Mouse (Mus musculus) forebrain, postnatal 0 days (tissue): ENCODE measurements around the gene Atp2b2. TPM values are rescaled to one million over a fixed set of nuclear protein-coding genes. Genes with fewer than 3 reads are reported as not detected.
A peak's percentile ranks its signal among the peaks of the same experiment; 100 is the strongest.

Experiments
- ATAC-seq: fragments of 200-750 bp; cut with Nextera tagmentation; 2 replicates; pipeline ENCODE4 v1.8.0; 2017; ENCODE audit warnings: mild to moderate bottlenecking, moderate library complexity
- DNase-seq: peaks from one replicate; pipeline ENCODE4 v3.0.0-alpha.2; 2015
- H3K27ac ChIP-seq: fragments of 300-500 bp; sonication (generic); 2 replicates; pipeline ENCODE4 v1.5.1; 2014; ENCODE audit warnings: low read depth, mild to moderate bottlenecking, antibody characterized with exemption, low read length, moderate library complexity, mixed read lengths
- H3K27me3 ChIP-seq: fragments of 300-500 bp; sonication (generic); 2 replicates; pipeline ENCODE4 v1.6.1; 2014; ENCODE audit warnings: mild to moderate bottlenecking, low read length, mixed read lengths; ENCODE audit not compliant: insufficient read depth
- H3K36me3 ChIP-seq: fragments of 300-500 bp; sonication (generic); 2 replicates; pipeline ENCODE4 v1.6.1; 2014; ENCODE audit warnings: mild to moderate bottlenecking, moderate library complexity; ENCODE audit not compliant: insufficient read depth
- H3K4me1 ChIP-seq: fragments of 300-500 bp; sonication (generic); 2 replicates; pipeline ENCODE4 v1.6.1; 2014; ENCODE audit warnings: antibody characterized with exemption; ENCODE audit not compliant: insufficient read depth
- H3K4me2 ChIP-seq: fragments of 300-500 bp; sonication (generic); 2 replicates; pipeline ENCODE4 v1.6.1; 2014; ENCODE audit warnings: low read depth, mild to moderate bottlenecking, moderate library complexity
- H3K4me3 ChIP-seq: fragments of 300-500 bp; sonication (generic); 2 replicates; pipeline ENCODE4 v1.5.1; 2014; ENCODE audit warnings: low read depth, low read length, mixed read lengths
- H3K9ac ChIP-seq: fragments of 300-500 bp; sonication (generic); 2 replicates; pipeline ENCODE4 v1.6.1; 2014; ENCODE audit warnings: mild to moderate bottlenecking
- H3K9me3 ChIP-seq: fragments of 300-500 bp; sonication (generic); 2 replicates; pipeline ENCODE4 v1.6.1; 2016; ENCODE audit warnings: low read length
- CTCF ChIP-seq: sonication (generic); IDR thresholded peaks from 2 replicates; pipeline ENCODE4 v1.5.1; 2016; ENCODE audit warnings: antibody characterized with exemption, control low read depth, low read depth
- WGBS: fragments of 180-500 bp; shearing (Covaris S2); extraction: QIAGEN DNeasy Blood & Tissue Kit; methylation state at CpG from one replicate; pipeline ENCODE4 v1.1.7; 2014; 5-methylcytosine and 5-hydroxymethylcytosine counted together
- polyA plus RNA-seq: library from polyadenylated mRNA; unstranded; fragments of >200 nt; fragmentation: Nextera tagmentation; extraction: Ambion mirVana; gene quantifications from 2 replicates; pipeline ENCODE4 v1.2.1, GENCODE M21; 2015
- total RNA-seq: library from RNA; depleted of rRNA; stranded (reverse); fragments of >200 nt; gene quantifications from 2 replicates; pipeline ENCODE4 v1.2.3, GENCODE M21; 2014

The Atp2b2 gene
- total and polyA plus RNA-seq, 2 experiments from 2014 or later: 37.8 to 65.1 TPM

DNA sequence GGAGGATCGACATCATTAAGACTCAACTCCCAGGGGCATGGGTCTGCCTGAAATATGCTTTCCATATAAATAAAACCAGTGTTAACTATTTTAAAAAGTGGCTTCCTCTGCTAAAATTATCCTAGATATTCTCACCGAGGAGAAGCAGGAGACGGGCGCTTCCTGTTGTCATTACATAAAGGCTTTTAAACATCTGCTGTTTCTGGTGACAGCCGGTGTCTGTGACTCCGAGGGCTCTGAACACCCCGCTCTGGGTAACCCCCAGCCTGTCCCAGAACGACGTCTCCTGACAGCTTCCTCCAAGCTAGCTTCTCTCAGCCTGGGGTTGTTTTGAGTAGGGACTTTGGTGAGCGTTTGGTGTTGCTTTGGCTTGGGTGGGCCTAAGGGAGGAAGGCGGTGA, 273.6 kb downstream of the Atp2b2 start:
- Histone ChIP-seq H3K4me3 (no peak overlapping the region), H3K27me3 (no peaks in the 10 kb centered on the region), H3K4me1 (no peaks in the 10 kb centered on the region), H3K9me3 (no peaks in the 10 kb centered on the region), H3K27ac (no peak overlapping the region), H3K4me2 (no peak overlapping the region), H3K36me3 (peaks cover 79% of the 10 kb centered on the region), H3K9ac (no peak overlapping the region)
- 70% methylated on average over 11 of the region's 11 CpGs for WGBS
- no peak for TF ChIP-seq CTCF
- ATAC-seq (no peak), DNase-seq (no peak)

DNA sequence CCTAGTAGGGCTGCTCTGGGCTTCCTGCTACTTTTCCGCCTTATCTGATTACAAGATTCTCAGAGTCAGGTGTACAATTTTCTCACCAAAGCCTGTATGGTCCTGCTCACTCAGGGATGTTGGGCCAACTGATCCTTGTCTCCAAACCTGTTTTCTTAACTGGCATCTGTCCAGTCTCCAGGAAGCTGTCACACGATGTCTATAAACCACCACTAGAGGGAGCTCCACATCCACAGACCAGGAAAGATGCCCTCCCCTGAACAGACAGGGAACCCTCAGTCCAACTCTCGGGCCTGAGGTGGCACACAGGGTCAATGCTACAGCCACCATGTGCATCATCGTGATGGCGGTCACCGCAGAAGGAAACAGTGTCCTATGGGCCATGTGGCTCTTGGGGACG, 280.8 kb downstream of the Atp2b2 start:
- Histone ChIP-seq H3K27ac (no peak overlapping the region), H3K36me3 (peaks cover 86% of the 10 kb centered on the region), H3K4me2 (no peak overlapping the region), H3K27me3 (no peaks in the 10 kb centered on the region), H3K9ac (no peak overlapping the region), H3K4me3 (no peak overlapping the region), H3K9me3 (no peaks in the 10 kb centered on the region), H3K4me1 (no peaks in the 10 kb centered on the region)
- DNase-seq (peak; percentile 87), ATAC-seq (peak; percentile 68)
- peak; percentile 98 for TF ChIP-seq CTCF
- WGBS: 23% methylated on average over 7 of the region's 7 CpGs

DNA sequence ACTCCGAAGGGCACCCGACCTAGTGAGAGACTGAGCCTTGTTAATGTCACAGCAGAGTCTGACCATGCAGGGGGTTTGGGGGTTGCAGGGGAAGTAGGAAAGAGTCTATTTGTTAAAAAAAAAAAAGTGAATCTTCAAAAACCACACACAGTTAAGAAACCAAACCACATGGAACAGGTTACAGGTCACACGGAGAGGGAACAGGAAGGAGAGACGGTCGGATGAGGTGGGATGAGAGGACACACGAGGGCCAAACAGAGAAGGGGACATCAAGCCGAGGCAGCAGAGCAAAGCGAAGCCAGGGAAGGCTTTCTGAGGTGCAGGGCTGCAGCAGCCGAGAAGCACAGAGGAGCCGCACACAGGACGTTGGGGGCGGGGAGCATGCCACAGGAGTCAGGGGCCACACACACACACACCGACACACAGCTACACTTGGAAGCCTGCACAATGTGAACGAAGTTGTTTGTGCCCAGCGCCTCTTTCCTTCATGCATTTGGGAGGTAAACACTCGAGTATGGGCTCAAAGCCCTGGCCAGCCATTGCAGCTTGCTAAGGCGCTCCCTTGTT, 293.2 kb downstream of the Atp2b2 start:
- peaks cover 49% of the 10 kb centered on the region for H3K36me3 ChIP-seq
- no peaks in the 10 kb centered on the region for H3K4me1 ChIP-seq
- no peak for TF ChIP-seq CTCF
- H3K4me2 ChIP-seq: no peak overlapping the region
- H3K9ac ChIP-seq: no peak overlapping the region
- no peak overlapping the region for H3K27ac ChIP-seq
- ATAC-seq (no peak), DNase-seq (no peak)
- no peak overlapping the region for H3K4me3 ChIP-seq
- H3K27me3 ChIP-seq: no peaks in the 10 kb centered on the region
- no peaks in the 10 kb centered on the region for H3K9me3 ChIP-seq
- 67% methylated on average over 17 of the region's 17 CpGs for WGBS

DNA sequence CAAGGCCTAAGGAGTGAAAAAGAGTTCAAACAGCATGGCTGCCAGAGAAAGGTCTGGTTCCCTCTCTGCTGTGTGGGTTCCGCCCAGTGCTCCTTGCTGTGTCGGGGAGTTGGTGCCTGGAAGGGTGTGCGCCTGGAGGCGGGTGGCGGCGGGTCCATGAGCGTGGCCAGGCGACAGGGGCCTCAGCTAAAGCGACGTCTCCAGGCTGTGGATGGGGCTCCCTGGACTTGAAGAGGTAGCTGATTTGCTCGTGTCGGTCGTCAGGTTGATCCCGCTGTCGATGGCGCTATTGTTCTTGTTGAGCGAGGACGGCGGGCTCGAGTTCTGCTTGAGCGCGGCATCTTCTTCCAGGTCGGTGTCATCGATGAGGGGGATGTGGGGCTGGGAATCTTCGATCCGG, 294.1 kb downstream of the Atp2b2 start:
- no peak overlapping the region for H3K4me2 ChIP-seq
- no peak for TF ChIP-seq CTCF
- ATAC-seq (no peak), DNase-seq (no peak)
- no peak overlapping the region for H3K4me3 ChIP-seq
- H3K36me3 ChIP-seq: peaks cover 43% of the 10 kb centered on the region
- H3K9ac ChIP-seq: no peak overlapping the region
- no peaks in the 10 kb centered on the region for H3K27me3 ChIP-seq
- no peaks in the 10 kb centered on the region for H3K4me1 ChIP-seq
- H3K9me3 ChIP-seq: no peaks in the 10 kb centered on the region
- 39% methylated on average over 26 of the region's 26 CpGs for WGBS
- H3K27ac ChIP-seq: no peak overlapping the region

DNA sequence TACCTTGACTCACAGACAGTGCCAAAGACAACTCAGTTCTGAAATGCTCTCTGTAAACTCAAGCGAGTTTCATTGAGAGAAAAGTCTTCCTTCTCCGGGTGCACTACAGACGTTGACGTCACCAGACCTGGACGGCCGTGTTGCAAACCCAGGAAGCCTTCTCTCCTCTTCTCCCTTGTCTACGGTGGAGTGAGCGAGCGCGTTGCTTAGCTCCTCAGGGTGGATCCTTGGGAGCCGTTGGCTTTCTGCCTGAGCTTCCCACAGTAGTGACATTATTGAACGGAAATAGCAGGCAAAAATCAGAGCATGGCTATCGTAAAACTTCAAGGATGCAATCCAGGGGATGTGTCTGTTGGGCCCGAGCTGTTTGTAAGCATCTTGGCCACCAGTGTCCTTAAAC, 295.1 kb downstream of the Atp2b2 start:
- WGBS: 85% methylated on average over 14 of the region's 14 CpGs
- ATAC-seq (no peak), DNase-seq (no peak)
- TF ChIP-seq CTCF: no peak
- Histone ChIP-seq H3K9ac (no peak overlapping the region), H3K4me1 (no peaks in the 10 kb centered on the region), H3K27ac (no peak overlapping the region), H3K4me2 (no peak overlapping the region), H3K9me3 (no peaks in the 10 kb centered on the region), H3K4me3 (no peak overlapping the region), H3K36me3 (peaks cover 34% of the 10 kb centered on the region), H3K27me3 (no peaks in the 10 kb centered on the region)

DNA sequence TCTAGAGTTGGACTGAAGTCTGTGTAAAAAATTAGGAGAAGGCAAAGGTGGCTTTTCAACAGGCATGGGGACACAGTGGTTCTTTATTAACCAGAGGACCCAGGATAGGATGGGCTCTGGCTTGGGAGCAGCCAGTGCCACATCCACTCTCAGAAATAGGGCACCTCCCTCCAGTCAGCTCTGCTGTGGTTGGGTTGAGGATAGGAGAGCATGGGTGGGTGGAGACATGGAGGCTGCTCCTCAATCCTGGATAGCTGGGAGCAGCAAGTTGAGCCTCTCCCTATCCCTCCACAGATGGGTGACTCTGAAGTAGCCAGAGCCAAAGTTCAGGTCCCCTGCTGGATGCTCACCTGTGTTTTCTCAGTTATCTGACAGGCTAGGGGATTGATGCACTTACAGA, 297.3 kb downstream of the Atp2b2 start:
- no peak for TF ChIP-seq CTCF
- H3K27ac ChIP-seq: no peak overlapping the region
- no peak overlapping the region for H3K4me3 ChIP-seq
- peaks cover 16% of the 10 kb centered on the region for H3K36me3 ChIP-seq
- H3K27me3 ChIP-seq: no peaks in the 10 kb centered on the region
- DNase-seq (no peak), ATAC-seq (no peak)
- no peak overlapping the region for H3K4me2 ChIP-seq
- H3K4me1 ChIP-seq: 0 out of 2 replicates have a peak, but pooled peaks cover 5% of the 10 kb centered on the region
- no peaks in the 10 kb centered on the region for H3K9me3 ChIP-seq
- no peak overlapping the region for H3K9ac ChIP-seq

DNA sequence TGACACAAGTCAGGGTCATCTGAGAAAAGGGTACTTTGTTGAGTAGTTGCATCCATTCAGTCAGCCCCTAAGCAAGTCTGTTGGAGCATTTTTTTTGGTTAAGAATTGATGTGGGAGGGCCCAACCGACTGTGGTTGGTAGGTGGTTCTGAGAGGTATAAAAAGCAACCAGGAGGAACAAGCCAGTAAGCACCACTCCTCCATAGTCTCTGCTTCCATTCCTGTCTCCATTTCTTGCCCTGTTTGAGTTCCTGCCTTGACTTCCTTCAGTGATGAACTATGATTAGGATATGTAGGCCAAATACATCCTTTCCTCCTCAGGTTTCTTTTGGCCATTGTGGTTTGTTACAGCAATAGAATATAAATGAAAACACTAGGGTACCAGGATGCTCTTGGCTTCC, 299.3 kb downstream of the Atp2b2 start:
- H3K9me3 ChIP-seq: no peaks in the 10 kb centered on the region
- 53% methylated on average over 1 of the region's 1 CpGs for WGBS
- peaks cover 11% of the 10 kb centered on the region for H3K36me3 ChIP-seq
- DNase-seq (no peak), ATAC-seq (no peak)
- no peak overlapping the region for H3K9ac ChIP-seq
- H3K4me2 ChIP-seq: no peak overlapping the region
- TF ChIP-seq CTCF: no peak
- peaks cover 11% of the 10 kb centered on the region for H3K4me1 ChIP-seq
- no peak overlapping the region for H3K4me3 ChIP-seq
- H3K27ac ChIP-seq: no peak overlapping the region
- H3K27me3 ChIP-seq: no peaks in the 10 kb centered on the region
